Mouse (Mus musculus): ENCODE measurements around the gene Mrps7.
"Not testable (repeated sequence)": the region's sequence is repeated elsewhere in the genome, so short reads cannot be mapped to it uniquely, and the experiment has no call there.

Gene Mrps7

DNA sequence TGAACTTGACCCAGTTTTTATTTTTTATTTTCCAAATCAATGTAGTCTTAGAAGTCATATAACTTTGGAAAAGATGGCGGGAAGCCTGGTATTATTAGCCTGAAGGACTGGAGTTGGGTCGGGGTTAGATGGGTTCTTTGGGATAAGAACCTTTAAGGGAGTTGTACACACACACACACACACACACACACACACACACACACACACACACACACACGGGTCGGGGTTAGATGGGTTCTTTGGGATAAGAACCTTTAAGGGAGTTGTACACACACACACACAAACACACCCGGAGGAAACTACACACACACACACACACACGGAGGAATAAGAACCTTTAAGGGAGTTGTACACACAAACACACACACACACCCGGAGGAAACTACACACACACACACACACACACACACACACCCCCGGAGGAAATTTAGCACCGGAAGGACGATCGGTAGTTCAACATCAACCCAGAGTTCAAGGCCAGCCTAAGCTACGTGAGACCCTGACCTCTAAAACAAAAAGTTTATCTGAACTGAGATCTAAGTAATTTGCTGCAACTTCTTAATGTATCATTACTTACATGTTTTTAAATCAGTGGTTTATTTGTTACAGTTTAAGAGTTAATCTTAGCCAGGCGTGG, 24.9 kb downstream of the Mrps7 start:
- no peak for DNase-seq (ENCODE audit: low spot score)

GRCm38 (mm10) chr11:115629734-115630531, 26.2 kb downstream of the Mrps7 start:
- no peak for DNase-seq (ENCODE audit: low spot score)

- no peak for DNase-seq (ENCODE audit: low spot score)
Observed at GRCm38 (mm10) chr11:115630532-115631504, 27.1 kb downstream of the Mrps7 start.

DNA sequence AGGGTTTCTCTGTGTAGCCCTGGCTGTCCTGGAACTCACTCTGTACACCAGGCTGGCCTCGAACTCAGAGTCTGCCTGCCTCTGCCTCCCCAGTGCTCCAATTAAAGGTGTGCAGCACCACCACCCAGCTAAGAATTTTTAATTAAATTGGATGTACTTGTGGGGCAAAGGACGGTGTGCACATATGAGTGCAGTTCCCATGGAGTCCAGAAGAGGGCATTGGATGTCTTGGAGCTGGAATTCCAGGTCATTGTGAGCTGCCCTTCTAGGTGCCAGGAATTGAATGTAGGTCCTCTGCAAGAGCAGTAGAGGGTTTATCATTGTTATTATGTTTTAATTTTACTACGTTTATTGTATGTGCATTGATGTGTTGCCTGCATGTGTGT, 27.8 kb downstream of the Mrps7 start:
- DNase-seq (ENCODE audit: low spot score), result no peak

GRCm38 (mm10) chr11:115632247-115632646, 28.5 kb downstream of the Mrps7 start:
- no peak for DNase-seq (ENCODE audit: low spot score)

- DNase-seq (ENCODE audit: low spot score), result no peak
Observed at GRCm38 (mm10) chr11:115632862-115633261, 29.1 kb downstream of the Mrps7 start.

DNA sequence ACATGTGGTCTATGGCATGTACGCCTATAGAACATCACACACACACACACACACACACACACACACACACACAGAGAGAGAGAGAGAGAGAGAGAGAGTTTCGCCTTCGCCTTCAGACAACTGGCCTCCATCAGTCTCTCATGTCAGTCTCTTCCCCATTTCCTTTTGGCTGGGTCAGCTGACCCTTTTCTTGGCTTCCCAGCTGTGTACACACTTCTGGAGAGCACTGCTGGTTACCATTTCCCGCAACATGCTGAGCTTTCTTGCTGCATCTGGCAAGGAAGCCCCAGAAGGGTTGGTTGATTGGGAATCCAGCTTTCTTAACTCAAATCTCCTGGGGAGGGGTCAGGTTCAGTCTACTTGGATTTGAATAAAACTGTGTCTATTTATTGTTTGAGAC, 30.4 kb downstream of the Mrps7 start:
- no peak for DNase-seq (ENCODE audit: low spot score)

DNA sequence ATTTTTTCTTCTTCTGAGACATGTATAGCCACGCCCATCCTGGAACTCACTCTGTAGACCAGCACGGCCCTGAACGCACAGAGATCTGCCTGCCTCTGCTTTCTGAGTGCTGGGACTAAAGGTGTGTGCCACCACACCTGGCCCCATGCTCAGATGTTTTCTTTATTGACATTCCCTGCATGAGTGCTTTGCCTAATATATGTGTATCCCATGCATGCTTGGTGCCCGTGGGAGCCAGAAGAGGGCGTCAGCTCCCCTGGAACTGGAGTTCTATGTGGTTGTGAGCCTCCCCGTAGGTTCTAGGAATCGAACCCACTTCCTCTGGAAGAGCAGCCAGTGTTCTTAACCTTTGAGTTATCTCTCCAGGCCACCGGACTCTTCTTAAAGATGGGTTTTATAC, 31.3 kb downstream of the Mrps7 start:
- DNase-seq (ENCODE audit: low spot score), result no peak

DNA sequence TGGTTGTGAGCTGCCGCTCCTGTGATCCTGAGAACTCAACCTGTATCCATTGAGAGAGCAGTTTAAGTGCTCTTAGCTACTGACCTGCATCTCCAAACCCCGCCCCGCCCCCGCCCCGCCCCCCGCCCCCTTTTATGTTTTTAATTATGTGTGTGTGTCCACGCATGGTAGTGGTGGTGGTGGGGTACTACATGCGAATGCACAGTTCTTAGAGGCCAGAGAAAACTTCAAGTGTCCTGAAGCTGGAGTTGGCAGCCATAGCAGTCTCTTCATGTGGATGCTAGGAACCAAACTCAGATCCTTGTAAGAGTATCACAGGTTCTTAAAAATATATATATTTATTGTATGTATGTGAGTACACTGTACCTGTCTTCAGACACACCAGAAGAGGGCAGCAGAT, 31.8 kb downstream of the Mrps7 start:
- no peak for DNase-seq (ENCODE audit: low spot score)

- DNase-seq (ENCODE audit: low spot score), result no peak
Observed at GRCm38 (mm10) chr11:115636960-115637359, 33.2 kb downstream of the Mrps7 start.

GRCm38 (mm10) chr11:115638498-115639409, 35.0 kb downstream of the Mrps7 start:
- no peak for DNase-seq (ENCODE audit: low spot score)

GRCm38 (mm10) chr11:115639540-115639939, 35.8 kb downstream of the Mrps7 start:
- no peak for DNase-seq (ENCODE audit: low spot score)

DNA sequence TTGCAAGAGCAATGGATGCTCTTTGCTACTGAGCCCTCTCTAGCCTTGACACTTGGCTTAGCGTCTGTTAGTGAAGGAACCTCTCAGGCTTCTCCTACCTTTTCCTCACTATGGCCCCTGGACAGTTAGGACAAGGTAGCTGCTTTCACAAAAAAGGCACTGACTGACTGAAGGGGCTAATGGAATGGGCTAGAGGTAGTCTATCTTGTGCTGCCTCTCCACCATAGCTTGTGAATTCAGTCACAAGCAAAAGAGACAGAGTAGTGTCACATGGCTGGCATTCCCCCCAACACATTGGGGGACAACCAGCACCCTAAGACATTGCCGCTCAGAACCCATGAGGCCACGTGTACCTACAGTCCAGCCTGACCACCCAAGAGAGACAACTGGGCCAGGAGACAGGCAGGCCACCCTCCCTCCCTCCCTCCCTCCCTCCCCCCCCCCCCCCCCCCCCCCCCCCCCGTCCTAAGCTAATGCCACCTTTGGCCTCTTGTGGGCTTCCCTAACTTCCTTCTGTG, 36.6 kb downstream of the Mrps7 start:
- DNase-seq (ENCODE audit: low spot score), result no peak

- DNase-seq (ENCODE audit: low spot score), result no peak
Observed at GRCm38 (mm10) chr11:115640978-115641663, 37.4 kb downstream of the Mrps7 start.

GRCm38 (mm10) chr11:115641664-115642036, 37.9 kb downstream of the Mrps7 start:
- DNase-seq (ENCODE audit: low spot score), result no peak

DNA sequence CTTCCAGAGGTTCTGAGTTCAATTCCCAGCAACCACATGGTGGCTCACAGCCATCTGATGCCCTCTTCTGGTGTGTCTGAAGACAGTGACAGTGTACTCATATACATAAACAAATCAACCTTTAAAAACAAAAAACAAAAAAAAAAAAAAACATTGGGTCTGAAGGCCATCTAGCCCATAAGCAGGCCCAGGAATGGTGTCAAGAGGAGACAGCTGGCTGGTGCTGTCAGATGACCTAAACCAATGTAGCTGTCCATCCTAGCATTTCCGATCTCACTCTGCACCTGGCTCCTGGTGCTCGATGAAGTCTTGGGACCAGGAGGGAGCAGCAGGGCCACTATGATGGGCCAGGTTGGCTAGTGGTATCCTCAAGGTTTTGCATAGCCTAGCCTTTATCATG, 39.0 kb downstream of the Mrps7 start:
- DNase-seq (ENCODE audit: low spot score), result no peak

GRCm38 (mm10) chr11:115643265-115643664, 39.5 kb downstream of the Mrps7 start:
- DNase-seq (ENCODE audit: low spot score), result no peak

DNA sequence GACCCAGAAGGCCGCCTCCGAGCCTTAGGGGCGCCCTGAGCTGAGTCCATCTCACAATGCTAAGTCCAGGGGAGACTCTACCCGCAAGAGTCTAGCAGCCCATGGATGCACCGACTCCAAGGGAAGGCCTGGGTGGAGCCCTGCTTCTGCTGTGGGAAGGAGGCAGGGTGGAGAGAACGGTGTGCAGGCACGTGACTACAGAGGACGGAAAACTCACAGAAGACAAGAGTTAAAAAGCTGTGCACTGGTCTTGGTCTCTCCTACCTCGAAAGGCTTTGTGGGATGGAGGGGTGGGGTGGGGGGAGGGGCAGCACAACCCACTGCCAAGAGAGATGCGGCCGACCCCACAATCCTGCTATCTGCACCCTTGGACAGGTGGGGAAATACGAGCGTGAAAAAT, 40.6 kb downstream of the Mrps7 start:
- DNase-seq (ENCODE audit: low spot score), result no peak

DNA sequence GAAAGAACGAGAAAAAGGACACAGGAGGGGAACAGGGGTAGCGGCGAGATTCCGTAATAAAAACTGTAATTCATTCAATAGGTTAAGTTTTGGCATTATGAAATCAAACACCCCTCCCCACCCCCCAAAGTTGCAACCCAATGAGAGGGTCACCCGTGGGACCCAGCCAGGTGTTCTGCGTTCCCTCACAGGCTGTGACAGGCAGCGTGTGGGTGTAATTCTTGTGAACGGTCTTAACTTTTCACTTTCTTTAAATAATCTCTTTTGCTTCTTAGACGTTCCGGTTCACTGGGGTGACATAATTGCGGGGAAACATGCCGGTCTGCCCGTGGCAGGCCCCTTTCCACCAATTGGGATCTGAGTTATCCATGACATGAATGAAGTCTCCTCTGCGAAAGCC, 41.8 kb downstream of the Mrps7 start:
- DNase-seq (ENCODE audit: low spot score), result not testable (repeated sequence)

DNA sequence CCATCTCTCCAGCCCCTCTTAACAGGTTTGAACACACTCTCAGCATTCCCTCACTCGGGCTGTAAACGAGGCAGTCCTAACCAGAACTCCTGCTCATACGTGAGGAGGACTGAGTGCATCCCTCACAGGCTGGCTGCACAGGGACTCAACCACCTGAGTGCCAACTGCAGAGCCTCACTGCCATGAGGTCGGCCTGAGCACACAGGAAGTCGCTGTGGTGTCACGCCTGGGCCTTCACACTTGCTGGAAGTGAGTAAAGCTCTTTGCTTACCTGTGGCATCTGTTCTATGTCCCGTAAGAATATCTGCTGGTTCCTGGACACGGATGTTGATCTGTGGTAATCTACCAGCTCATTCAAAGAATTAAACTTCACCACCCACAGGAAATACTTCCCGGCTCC, 42.7 kb downstream of the Mrps7 start:
- DNase-seq (ENCODE audit: low spot score), result no peak

DNA sequence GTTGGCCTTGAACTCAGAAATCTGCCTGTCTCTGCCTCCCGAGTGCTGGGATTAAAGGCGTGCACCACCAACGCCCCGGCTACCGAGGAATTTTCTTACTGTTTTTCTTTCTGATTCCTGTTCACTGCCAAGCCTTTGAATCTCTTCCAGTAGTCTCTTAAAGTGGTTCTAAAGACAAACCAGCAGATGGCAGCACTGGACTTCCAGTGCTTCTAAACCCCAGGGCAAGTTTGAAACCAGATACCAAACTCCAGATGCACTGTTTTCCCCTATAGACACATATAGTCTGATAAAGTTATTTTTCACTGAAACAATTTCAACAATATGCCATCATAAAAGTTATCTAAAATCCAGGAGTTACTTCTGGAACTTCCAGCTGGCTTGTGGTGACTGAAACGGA, 43.7 kb downstream of the Mrps7 start:
- DNase-seq (ENCODE audit: low spot score), result peak; percentile 54

Measured in ovary, postnatal 14 days (tissue).